Mouse (Mus musculus) MEL (cell line): ENCODE data around the gene Mthfd2. TPM values are rescaled to one million over a fixed set of nuclear protein-coding genes. Genes with fewer than 3 reads are reported as not detected.
A peak's percentile ranks its signal among the peaks of the same experiment; 100 is the strongest.

Source experiments
- DNase-seq: peaks from one replicate; pipeline ENCODE4 v3.0.0; 2011; ENCODE audit warnings: low read depth, low spot score
- H3K27ac ChIP-seq: 2 replicates; pipeline ENCODE4 v1.5.1; 2012; ENCODE audit warnings: low read depth, mild to moderate bottlenecking, control low read depth, low read length, moderate library complexity; ENCODE audit not compliant: control insufficient read depth
- H3K27me3 ChIP-seq, 2 experiments: fragments of 150-350 bp in 1 of 2; sonication (generic) in 1 of 2; 2 replicates each; pipeline ENCODE4 v1.6.1; 2012; ENCODE audit warnings: low read length in 2 of 2, mild to moderate bottlenecking in 2 of 2, improper control_type of control experiment in 1 of 2, moderate library complexity in 1 of 2; ENCODE audit not compliant: insufficient read depth in 2 of 2, control insufficient read depth in 1 of 2
- H3K36me3 ChIP-seq, 2 experiments: 2 replicates each; pipeline ENCODE4 v1.6.1; 2012 to 2014; ENCODE audit warnings: low read length in 2 of 2, improper control_type of control experiment in 1 of 2, inconsistent platforms in 1 of 2, mild to moderate bottlenecking in 1 of 2; ENCODE audit not compliant: insufficient read depth in 2 of 2, control insufficient read depth in 1 of 2
- H3K4me1 ChIP-seq, 2 experiments: fragments of 150-350 bp in 1 of 2; sonication (generic) in 1 of 2; 2 replicates each; pipeline ENCODE4 v1.6.1; 2012; ENCODE audit warnings: low read length in 2 of 2, improper control_type of control experiment in 1 of 2, mild to moderate bottlenecking in 1 of 2; ENCODE audit not compliant: insufficient read depth in 2 of 2, control insufficient read depth in 1 of 2
- H3K4me3 ChIP-seq, 2 experiments: fragments of 150-350 bp in 1 of 2; sonication (generic) in 1 of 2; 2 replicates each; pipeline ENCODE4 v1.5.1; 2012; ENCODE audit warnings: low read depth in 2 of 2, low read length in 2 of 2, mild to moderate bottlenecking in 2 of 2, moderate library complexity in 2 of 2, control low read depth in 1 of 2, improper control_type of control experiment in 1 of 2; ENCODE audit not compliant: control insufficient read depth in 1 of 2, insufficient read depth in 1 of 2
- H3K79me2 ChIP-seq: 2 replicates; pipeline ENCODE4 v1.6.1; 2012; ENCODE audit warnings: mild to moderate bottlenecking, low read length, moderate library complexity; ENCODE audit not compliant: control insufficient read depth, poor library complexity, insufficient read depth
- H3K9ac ChIP-seq: 2 replicates; pipeline ENCODE4 v1.6.1; 2012; ENCODE audit warnings: low read depth, mild to moderate bottlenecking, control low read depth, low read length, moderate library complexity; ENCODE audit not compliant: control insufficient read depth, poor library complexity, severe bottlenecking
- H3K9me3 ChIP-seq: fragments of 150-350 bp; sonication (generic); replicated peaks from 2 replicates; pipeline ENCODE4 v1.6.1; 2012; ENCODE audit warnings: mild to moderate bottlenecking, low read length, improper control_type of control experiment, moderate library complexity; ENCODE audit not compliant: insufficient read depth
- BHLHE40 ChIP-seq: IDR thresholded peaks from 2 replicates; pipeline ENCODE4 v1.6.1; 2012; ENCODE audit warnings: low read depth, mild to moderate bottlenecking, inconsistent platforms, low read length, improper control_type of control experiment, borderline replicate concordance
- CHD1 ChIP-seq: IDR thresholded peaks from 2 replicates; pipeline ENCODE4 v1.6.1; 2012; ENCODE audit warnings: low read depth, mild to moderate bottlenecking, inconsistent platforms, low read length, improper control_type of control experiment
- CHD2 ChIP-seq: IDR thresholded peaks from 2 replicates; pipeline ENCODE4 v1.6.1; 2011; ENCODE audit warnings: low read length, improper control_type of control experiment
- CTCF ChIP-seq, 3 experiments: IDR thresholded peaks in 2 of 3; conservative IDR thresholded peaks in 1 of 3; 2 replicates each; pipeline ENCODE4 v1.5.1; 2011 to 2012; ENCODE audit warnings: low read length in 3 of 3, low read depth in 2 of 3, mild to moderate bottlenecking in 2 of 3, improper control_type of control experiment in 1 of 3, inconsistent platforms in 1 of 3, mixed read lengths in 1 of 3, moderate library complexity in 1 of 3; ENCODE audit not compliant: control insufficient read depth in 1 of 3, insufficient read depth in 1 of 3, poor library complexity in 1 of 3, severe bottlenecking in 1 of 3
- E2F4 ChIP-seq: IDR thresholded peaks from 2 replicates; pipeline ENCODE4 v1.6.1; 2011; ENCODE audit warnings: low read depth, low read length, improper control_type of control experiment, borderline replicate concordance
- ELF1 ChIP-seq: IDR thresholded peaks from 2 replicates; pipeline ENCODE4 v1.6.1; 2014; ENCODE audit warnings: low read depth, mild to moderate bottlenecking, inconsistent platforms, low read length, improper control_type of control experiment, moderate library complexity
- EP300 ChIP-seq, 2 experiments: IDR thresholded peaks; 2 replicates each; pipeline ENCODE4 v1.6.1; 2011; ENCODE audit warnings: improper control_type of control experiment in 2 of 2, low read length in 2 of 2, low read depth in 1 of 2, mild to moderate bottlenecking in 1 of 2
- ETS1 ChIP-seq: IDR thresholded peaks from 2 replicates; pipeline ENCODE4 v1.6.1; 2012; ENCODE audit warnings: low read depth, mild to moderate bottlenecking, inconsistent platforms, low read length, improper control_type of control experiment, moderate library complexity
- GATA1 ChIP-seq: IDR thresholded peaks from 2 replicates; pipeline ENCODE4 v1.6.1; 2011; ENCODE audit warnings: low read depth, low read length, improper control_type of control experiment
- JUND ChIP-seq: IDR thresholded peaks from 2 replicates; pipeline ENCODE4 v1.6.1; 2011; ENCODE audit warnings: low read depth, mild to moderate bottlenecking, improper control_type of control experiment, low read length
- KAT2A ChIP-seq: conservative IDR thresholded peaks from 2 replicates; pipeline ENCODE4 v1.6.1; 2012; ENCODE audit warnings: low read depth, low read length, improper control_type of control experiment, inconsistent platforms
- MAX ChIP-seq: IDR thresholded peaks from 2 replicates; pipeline ENCODE4 v1.6.1; 2011; ENCODE audit warnings: low read length, improper control_type of control experiment
- MAZ ChIP-seq: IDR thresholded peaks from 2 replicates; pipeline ENCODE4 v1.6.1; 2012; ENCODE audit warnings: low read depth, mild to moderate bottlenecking, inconsistent platforms, low read length, improper control_type of control experiment
- MEF2A ChIP-seq: IDR thresholded peaks from 2 replicates; pipeline ENCODE4 v1.6.1; 2014; ENCODE audit warnings: low read depth, mild to moderate bottlenecking, inconsistent platforms, low read length, improper control_type of control experiment; ENCODE audit not compliant: poor library complexity, insufficient replicate concordance, severe bottlenecking; ENCODE audit errors: extremely low read depth
- MXI1 ChIP-seq: IDR thresholded peaks from 2 replicates; pipeline ENCODE4 v1.6.1; 2011; ENCODE audit warnings: mild to moderate bottlenecking, low read depth, low read length, improper control_type of control experiment
- MYC ChIP-seq: IDR thresholded peaks from 2 replicates; pipeline ENCODE4 v1.6.1; 2011; ENCODE audit warnings: low read depth, mild to moderate bottlenecking, low read length, improper control_type of control experiment, moderate library complexity
- NELFE ChIP-seq: IDR thresholded peaks from 2 replicates; pipeline ENCODE4 v1.6.1; 2011; ENCODE audit warnings: low read depth, low read length, improper control_type of control experiment
- NRF1 ChIP-seq: IDR thresholded peaks from 2 replicates; pipeline ENCODE4 v1.6.1; 2014; ENCODE audit warnings: low read depth, mild to moderate bottlenecking, inconsistent platforms, low read length, improper control_type of control experiment, moderate library complexity; ENCODE audit not compliant: poor library complexity, insufficient read depth, severe bottlenecking
- POLR2AphosphoS2 ChIP-seq: IDR thresholded peaks from 2 replicates; pipeline ENCODE4 v1.6.1; 2011; ENCODE audit warnings: low read length, improper control_type of control experiment
- POLR2AphosphoS5 ChIP-seq: IDR thresholded peaks from 2 replicates; pipeline ENCODE4 v1.6.1; 2012; ENCODE audit warnings: low read depth, borderline replicate concordance, mild to moderate bottlenecking, inconsistent platforms, low read length, moderate library complexity, mixed read lengths
- TAL1 ChIP-seq: IDR thresholded peaks from 2 replicates; pipeline ENCODE4 v1.6.1; 2012; ENCODE audit warnings: mild to moderate bottlenecking, inconsistent platforms, low read length, moderate library complexity, mixed read lengths
- TBP ChIP-seq: IDR thresholded peaks from 2 replicates; pipeline ENCODE4 v1.8.0; 2011; ENCODE audit warnings: low read depth, low read length, improper control_type of control experiment
- TCF12 ChIP-seq: IDR thresholded peaks from 2 replicates; pipeline ENCODE4 v1.6.1; 2014; ENCODE audit warnings: low read depth, mild to moderate bottlenecking, inconsistent platforms, low read length, improper control_type of control experiment, moderate library complexity
- UBTF ChIP-seq: IDR thresholded peaks from 2 replicates; pipeline ENCODE4 v1.6.1; 2012; ENCODE audit warnings: low read depth, mild to moderate bottlenecking, inconsistent platforms, low read length, improper control_type of control experiment, moderate library complexity, borderline replicate concordance; ENCODE audit not compliant: insufficient read depth
- USF1 ChIP-seq: IDR thresholded peaks from 2 replicates; pipeline ENCODE4 v1.6.1; 2014; ENCODE audit warnings: low read depth, mild to moderate bottlenecking, inconsistent platforms, low read length, improper control_type of control experiment, moderate library complexity
- USF2 ChIP-seq, 2 experiments: IDR thresholded peaks; 2 replicates each; pipeline ENCODE4 v1.6.1; 2011 to 2012; ENCODE audit warnings: improper control_type of control experiment in 2 of 2, low read length in 2 of 2, borderline replicate concordance in 1 of 2, inconsistent platforms in 1 of 2, low read depth in 1 of 2, mild to moderate bottlenecking in 1 of 2; ENCODE audit not compliant: insufficient read depth in 1 of 2
- ZC3H11A ChIP-seq: IDR thresholded peaks from 2 replicates; pipeline ENCODE4 v1.6.1; 2012; ENCODE audit warnings: low read depth, mild to moderate bottlenecking, inconsistent platforms, low read length, improper control_type of control experiment
- ZKSCAN1 ChIP-seq: IDR thresholded peaks from 2 replicates; pipeline ENCODE4 v1.6.1; 2012; ENCODE audit warnings: low read depth, mild to moderate bottlenecking, inconsistent platforms, low read length, improper control_type of control experiment, moderate library complexity
- ZMIZ1 ChIP-seq: IDR thresholded peaks from 2 replicates; pipeline ENCODE4 v1.6.1; 2012; ENCODE audit warnings: low read depth, mild to moderate bottlenecking, inconsistent platforms, low read length, improper control_type of control experiment, moderate library complexity
- ZNF384 ChIP-seq: IDR thresholded peaks from 2 replicates; pipeline ENCODE4 v1.6.1; 2012; ENCODE audit warnings: low read depth, mild to moderate bottlenecking, inconsistent platforms, low read length, improper control_type of control experiment
- polyA plus RNA-seq, 2 experiments: library from polyadenylated mRNA; stranded (reverse) in 1 of 2; unstranded in 1 of 2; fragments of >175 nt in 1 of 2; fragments of >200 nt in 1 of 2; gene quantifications; 2 replicates each; pipeline versions ENCODE4 v1.2.1 to v1.2.4; 2012; ENCODE audit warnings: low replicate concordance in 2 of 2, low read depth in 1 of 2; ENCODE audit not compliant: insufficient read length in 2 of 2, insufficient read depth in 1 of 2, missing spikeins in 1 of 2
- total RNA-seq: library from RNA; depleted of rRNA; stranded (reverse); fragments of 300-350 nt; gene quantifications from 2 replicates; pipeline ENCODE4 v1.2.3, GENCODE M21; 2012

Gene Mthfd2
- total and polyA plus RNA-seq, 3 experiments = 80.5 to 558 (median 219) TPM

GRCm38 (mm10) chr6:83357436-83357835 is 31.7 kb upstream of the Mthfd2 start:
- no peaks in the 10 kb centered on the region for H3K27me3 ChIP-seq
- no peak overlapping the region for H3K4me3 ChIP-seq
- TF ChIP-seq USF1 = no peak
- TF ChIP-seq TCF12 = no peak
- no peak for TF ChIP-seq ZKSCAN1
- no peak for TF ChIP-seq MYC
- no peak for TF ChIP-seq ZNF384
- no peak for TF ChIP-seq MEF2A
- no peak for TF ChIP-seq POLR2AphosphoS2
- TF ChIP-seq BHLHE40 = no peak
- no peak for TF ChIP-seq KAT2A
- TF ChIP-seq EP300 (IDR thresholded peaks at IDR 0.05; ENCODE audit: low read depth in 1 of 2, low read length in 2 of 2) = no peak
- no peak for TF ChIP-seq CTCF (IDR thresholded peaks at IDR 0.05 in 2 of 3, conservative IDR thresholded peaks at IDR 0.05 in 1 of 3; ENCODE audit: control insufficient read depth in 1 of 3, insufficient read depth in 1 of 3, low read depth in 2 of 3, low read length in 3 of 3, poor library complexity in 1 of 3, severe bottlenecking in 1 of 3)
- no peak for TF ChIP-seq NRF1
- no peak for TF ChIP-seq POLR2AphosphoS5
- no peaks in the 10 kb centered on the region for H3K9me3 ChIP-seq
- peaks cover 6 to 11% of the 10 kb centered on the region in 2 experiments for H3K36me3 ChIP-seq
- H3K4me1 ChIP-seq = peaks cover 0 to 19% of the 10 kb centered on the region in 2 experiments; a peak in 3 of 4 replicates
- no peak for DNase-seq
- H3K9ac ChIP-seq = no peak overlapping the region
- no peaks in the 10 kb centered on the region; the same call in 1 of the 2 replicates for H3K79me2 ChIP-seq
- H3K27ac ChIP-seq = no peak overlapping the region

GRCm38 (mm10) chr6:83356569-83357138 is 30.9 kb upstream of the Mthfd2 start:
- peaks cover 10 to 11% of the 10 kb centered on the region in 2 experiments for H3K36me3 ChIP-seq
- peaks cover 0 to 22% of the 10 kb centered on the region in 2 experiments; a peak in 3 of 4 replicates for H3K4me1 ChIP-seq
- peaks cover 2% of the 10 kb centered on the region; the same call in 1 of the 2 replicates for H3K79me2 ChIP-seq
- DNase-seq = peak; percentile 83
- H3K9me3 ChIP-seq = no peaks in the 10 kb centered on the region
- no peak overlapping the region for H3K9ac ChIP-seq
- no peak overlapping the region for H3K27ac ChIP-seq
- H3K4me3 ChIP-seq = no peak overlapping the region
- no peaks in the 10 kb centered on the region for H3K27me3 ChIP-seq
- TF ChIP-seq GATA1 (0 out of 2 replicates have a peak, but pooled peaks have one; percentile 8), MAZ (no peak), E2F4 (no peak), UBTF (no peak), MXI1 (peak; percentile 19; the same call in 1 of the 2 replicates), TBP (no peak), JUND (no peak), USF1 (no peak), ZMIZ1 (no peak), TAL1 (no peak), USF2 (IDR thresholded peaks at IDR 0.05; ENCODE audit: borderline replicate concordance in 1 of 2, insufficient read depth in 1 of 2, low read depth in 1 of 2, low read length in 2 of 2) (no peak), CHD1 (no peak), ETS1 (no peak), ZC3H11A (peak; percentile 88), ELF1 (no peak), NELFE (no peak; the same call in 1 of the 2 replicates), POLR2AphosphoS2 (no peak), CHD2 (no peak), MAX (no peak), TCF12 (0 out of 2 replicates have a peak, but pooled peaks have one; percentile 27), POLR2AphosphoS5 (no peak)
